Mouse (Mus musculus): Measurements from ENCODE around the gene Robo3.

DNA sequence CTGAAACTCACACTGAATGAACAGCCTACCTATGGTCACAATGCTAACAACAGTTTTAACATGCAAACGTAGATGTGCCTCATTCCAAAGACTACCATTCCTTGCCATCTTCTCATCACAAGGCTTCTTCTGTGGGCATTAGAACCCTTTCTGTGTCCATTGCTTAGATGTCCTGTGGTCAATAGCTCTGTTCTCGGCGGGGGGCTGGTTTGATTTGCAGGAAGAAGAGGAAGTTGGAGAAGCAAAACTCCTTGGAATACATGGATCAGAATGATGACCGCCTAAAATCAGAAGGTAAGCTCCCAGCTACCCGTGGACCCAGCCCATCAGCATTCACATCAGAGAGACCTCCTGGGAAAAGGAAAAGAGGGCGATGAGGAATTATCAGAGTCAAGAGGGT lies 49.9 kb downstream of the Robo3 start:
- TF ChIP-seq POLR2A (IDR thresholded peaks at IDR 0.05; ENCODE audit: extremely low read depth, insufficient read depth, low read length): no peak
- TF ChIP-seq CTCF (IDR thresholded peaks at IDR 0.05; ENCODE audit: extremely low read depth, insufficient read depth, low read length): no peak

Measured in cortical plate, adult 2 months (tissue).